Mouse (Mus musculus) myocyte (in vitro differentiated cells): ENCODE measurements around the gene Gsdmc4.
A peak's percentile ranks its signal among the peaks of the same experiment; 100 is the strongest.

ENCODE experiments used
- E2F4 ChIP-seq: IDR thresholded peaks from one replicate; pipeline ENCODE4 v1.6.1; 2011; ENCODE audit warnings: mild to moderate bottlenecking, control low read depth, moderate library complexity; ENCODE audit not compliant: insufficient read depth
- MYOD1 ChIP-seq, 3 experiments: IDR thresholded peaks; one replicate each; pipeline ENCODE4 v1.6.1; 2011; ENCODE audit warnings: control low read depth in 2 of 3, low read depth in 2 of 3, mild to moderate bottlenecking in 2 of 3, moderate library complexity in 1 of 3; ENCODE audit not compliant: insufficient read length in 2 of 3, control insufficient read depth in 1 of 3
- MYOG ChIP-seq, 3 experiments: IDR thresholded peaks; one replicate each; pipeline ENCODE4 v1.6.1; 2011; ENCODE audit warnings: control low read depth in 2 of 3, low read depth in 2 of 3, mild to moderate bottlenecking in 2 of 3; ENCODE audit not compliant: insufficient read length in 2 of 3, control insufficient read depth in 1 of 3, insufficient read depth in 1 of 3
- POLR2A ChIP-seq: IDR thresholded peaks from one replicate; pipeline ENCODE4 v1.6.1; 2011; ENCODE audit warnings: low read depth, mild to moderate bottlenecking, control low read depth, moderate library complexity; ENCODE audit not compliant: insufficient read length
- POLR2AphosphoS2 ChIP-seq: IDR thresholded peaks from one replicate; pipeline ENCODE4 v1.6.1; 2011; ENCODE audit warnings: low read depth, control low read depth; ENCODE audit not compliant: insufficient read length
- REST ChIP-seq: IDR thresholded peaks from one replicate; pipeline ENCODE4 v1.6.1; 2011; ENCODE audit warnings: mild to moderate bottlenecking, control low read depth, moderate library complexity; ENCODE audit not compliant: insufficient read depth, insufficient read length
- TCF12 ChIP-seq: IDR thresholded peaks from one replicate; pipeline ENCODE4 v1.6.1; 2011; ENCODE audit warnings: mild to moderate bottlenecking, control low read depth; ENCODE audit not compliant: poor library complexity, insufficient read depth, severe bottlenecking
- USF1 ChIP-seq: IDR thresholded peaks from one replicate; pipeline ENCODE4 v1.6.1; 2011; ENCODE audit warnings: low read depth, mild to moderate bottlenecking, control low read depth, moderate library complexity

- TF ChIP-seq POLR2A (no peak), E2F4 (no peak), POLR2AphosphoS2 (peak; percentile 25), USF1 (no peak), MYOD1 (IDR thresholded peaks at IDR 0.05; ENCODE audit: control insufficient read depth in 1 of 3, insufficient read length in 2 of 3, low read depth in 2 of 3) (no peak), TCF12 (no peak), MYOG (IDR thresholded peaks at IDR 0.05; ENCODE audit: control insufficient read depth in 1 of 3, insufficient read depth in 1 of 3, insufficient read length in 2 of 3, low read depth in 2 of 3) (no peak), REST (no peak)
These were observed 12.4 kb upstream of the Gsdmc4 start for GRCm38 (mm10) chr15:63924484-63924883.
